In genomic region chr1:54520062-54520577, GRCm38 (mm10) we compare ENCODE assay signal across 22 mouse cellular contexts. TPM values are rescaled to one million over a fixed set of nuclear protein-coding genes. Genes with fewer than 3 reads are reported as not detected.
DNase-seq lines count a peak whose midpoint lies in the region; ATAC-seq lines count a peak whose summit lies in the region.
"Had no signal": no experiment of that assay in that cellular context is flagged by ENCODE, and none has a peak within 500 bp of the region (broad histone marks: within the 10 kb centered on the region; RNA-seq: fewer than 3 reads in every experiment).

No protein-coding gene starts in this region.

- peak; percentile 79 for ATAC-seq in CD4-positive, CD25-positive, alpha-beta regulatory T cell, adult 4 months
- ATAC-seq in activated CD4-positive, CD25-positive, alpha-beta regulatory T cell, adult 4 months = peak; percentile 52
- ATAC-seq in inflammation-experienced regulatory T-cells, adult 6 months = peak; percentile 69
- ATAC-seq: forebrain, embryonic 14.5 days; forebrain, embryonic 16.5 days; Patski had no signal

- intact Hi-C loops in heart, postnatal 14 days (cut with DNase I) = no loop called here

- peak; percentile 7 for DNase-seq in CD4-positive helper T cell, adult 2 months (ENCODE audit: low read depth, low spot score)
- DNase-seq in heart, postnatal 14 days = no peak
- DNase-seq in neural tube, embryonic 10.5 days (ENCODE audit: extremely low spot score, low spot score) = no peak
- no peak for DNase-seq in layer of hippocampus, postnatal 36 days
- DNase-seq: adrenal gland, adult 8-10 months; adrenal gland, postnatal 14 days; B cell, adult 2 months; cerebellum, adult 11 months; cerebellum, adult 18-20 months; cerebellum, adult 8-10 months; cerebellum, adult 9-11 months; cerebellum, postnatal 14 days; cerebellum, postnatal 36 days; embryo, embryonic 11 days had no signal

RNA-seq across cellular contexts. Expression of gene Pgap1, which starts 37.4 kb away (rescaled TPM):
- 10 to 100 TPM in 1 of 2 experiments, 1 to 10 TPM in 1; 8.6 to 12.8 TPM for polyA plus RNA-seq in CD4-positive, CD25-positive, alpha-beta regulatory T cell, adult 4 months (2017; shearing (Covaris generic))
- polyA plus RNA-seq in activated CD4-positive, CD25-positive, alpha-beta regulatory T cell, adult 4 months (2017; shearing (Covaris generic)) = 1 to 10 TPM; 7.4 to 8.5 TPM
- 10 to 100 TPM in 1 of 3 experiments, 1 to 10 TPM in 2; 8.0 to 14.7 (median 9.6) TPM for polyA plus RNA-seq in inflammation-experienced regulatory T-cells, adult 6 months (2017; shearing (Covaris generic))
- total RNA-seq in heart, postnatal 14 days (2021) = 1 to 10 TPM; 5.9 to 6.0 TPM
- total RNA-seq in layer of hippocampus, postnatal 36 days (2021) = 10 to 100 TPM; 19.4 to 19.6 TPM
- polyA plus RNA-seq: erythroblast, embryonic 14.5 days; G1E had no signal
